Mouse (Mus musculus): Measurements from ENCODE around the gene Mamld1.

- TF ChIP-seq CTCF (IDR thresholded peaks at IDR 0.05; ENCODE audit: extremely low read depth, insufficient read length, insufficient replicate concordance, low read depth, low read length) (no peak), POLR2A (IDR thresholded peaks at IDR 0.05; ENCODE audit: low read depth, low read length) (no peak)
Measured at GRCm38 (mm10) chrX:71050677-71051311, 738 bp downstream of the Mamld1 start.

Measured in small intestine, adult 2 months (tissue).